Mouse (Mus musculus) G1E (cell line): ENCODE measurements around the gene P2rx1.

Experiments used
- CTCF ChIP-seq: IDR thresholded peaks from 2 replicates; pipeline ENCODE4 v1.5.1; 2012; ENCODE audit warnings: low read depth, low read length, inconsistent platforms, mixed read lengths
- GATA1 ChIP-seq: IDR thresholded peaks from 2 replicates; pipeline ENCODE4 v1.6.1; 2012; ENCODE audit warnings: borderline replicate concordance, low read length, inconsistent platforms, mixed read lengths
- TAL1 ChIP-seq: conservative IDR thresholded peaks from 2 replicates; pipeline ENCODE4 v1.6.1; 2012; ENCODE audit warnings: low read depth, low read length, inconsistent platforms, mixed read lengths

GRCm38 (mm10) chr11:73006377-73006776 is 7.5 kb downstream of the P2rx1 start:
- TF ChIP-seq CTCF (peak; percentile 46; the same call in 1 of the 2 replicates), GATA1 (no peak), TAL1 (no peak)
